Mouse (Mus musculus) layer of hippocampus, adult 18-20 months (tissue): Measurements from ENCODE around the gene Zfhx3. TPM values are rescaled to one million over a fixed set of nuclear protein-coding genes. Genes with fewer than 3 reads are reported as not detected.

Experiments used
- DNase-seq, 2 experiments: peaks; one replicate each; pipeline ENCODE4 v3.0.0; 2022; ENCODE audit warnings: low spot score in 2 of 2
- total RNA-seq, 2 experiments: library from RNA; stranded (reverse); gene quantifications; 2 replicates each; pipeline ENCODE4 v1.2.3; 2021

The Zfhx3 gene
- total RNA-seq, 2 experiments from 2014 or later, result 4.6 to 4.8 TPM

GRCm38 (mm10) chr8:108909455-108909854 is 967.0 kb downstream of the Zfhx3 start:
- DNase-seq, result peak in 1 of 2 experiments; percentile 46

GRCm38 (mm10) chr8:108910843-108911242 is 968.4 kb downstream of the Zfhx3 start:
- DNase-seq, result peak in 1 of 2 experiments; percentile 27

- peak; percentile 54 to 92 for DNase-seq
These were observed 969.1 kb downstream of the Zfhx3 start for GRCm38 (mm10) chr8:108911511-108911910.

GRCm38 (mm10) chr8:108912998-108913397 is 970.6 kb downstream of the Zfhx3 start:
- DNase-seq, result no peak

GRCm38 (mm10) chr8:108915425-108915824 is 973.0 kb downstream of the Zfhx3 start:
- DNase-seq, result no peak

GRCm38 (mm10) chr8:108915876-108916275 is 973.4 kb downstream of the Zfhx3 start:
- no peak for DNase-seq

- no peak for DNase-seq
These were observed 977.7 kb downstream of the Zfhx3 start for GRCm38 (mm10) chr8:108920151-108920550.

- DNase-seq, result no peak
These were observed 980.7 kb downstream of the Zfhx3 start for GRCm38 (mm10) chr8:108923161-108923560.

- no peak for DNase-seq
These were observed 982.1 kb downstream of the Zfhx3 start for GRCm38 (mm10) chr8:108924526-108924925.

- DNase-seq, result no peak
These were observed 983.7 kb downstream of the Zfhx3 start for GRCm38 (mm10) chr8:108926106-108926505.

GRCm38 (mm10) chr8:108930635-108931034 is 988.2 kb downstream of the Zfhx3 start:
- no peak for DNase-seq

GRCm38 (mm10) chr8:108931837-108932236 is 989.4 kb downstream of the Zfhx3 start:
- peak in 1 of 2 experiments; percentile 32 for DNase-seq

- DNase-seq, result no peak
These were observed 990.3 kb downstream of the Zfhx3 start for GRCm38 (mm10) chr8:108932729-108933128.

GRCm38 (mm10) chr8:108935834-108936694 is 993.6 kb downstream of the Zfhx3 start:
- no peak for DNase-seq

- DNase-seq, result no peak
These were observed 994.4 kb downstream of the Zfhx3 start for GRCm38 (mm10) chr8:108936695-108937448.

GRCm38 (mm10) chr8:108937904-108938455 is 995.5 kb downstream of the Zfhx3 start:
- DNase-seq, result no peak

GRCm38 (mm10) chr8:108942686-108943085 is 1000.2 kb downstream of the Zfhx3 start:
- DNase-seq, result no peak

- no peak for DNase-seq
These were observed 1000.7 kb downstream of the Zfhx3 start for GRCm38 (mm10) chr8:108943132-108943531.

- DNase-seq, result no peak
These were observed 1001.9 kb downstream of the Zfhx3 start for GRCm38 (mm10) chr8:108944312-108944711.

- DNase-seq, result no peak
These were observed 1007.9 kb downstream of the Zfhx3 start for GRCm38 (mm10) chr8:108950311-108950710.

- DNase-seq, result no peak
These were observed 1009.1 kb downstream of the Zfhx3 start for GRCm38 (mm10) chr8:108951560-108951959.

- no peak for DNase-seq
These were observed 1014.0 kb downstream of the Zfhx3 start for GRCm38 (mm10) chr8:108956416-108956815.
